Comparison of ENCODE assay signal across 15 mouse cellular contexts in genomic region chr14:103079209-103079977, GRCm38 (mm10). TPM values are rescaled to one million over a fixed set of nuclear protein-coding genes. Genes with fewer than 3 reads are reported as not detected.
A peak's percentile ranks its signal among the peaks of the same experiment; 100 is the strongest.
DNase-seq lines count a peak whose midpoint lies in the region; ATAC-seq and TF ChIP-seq lines count a peak whose summit lies in the region.
"Had no signal": no experiment of that assay in that cellular context is flagged by ENCODE, and none has a peak within 500 bp of the region (broad histone marks: within the 10 kb centered on the region; RNA-seq: fewer than 3 reads in every experiment).

No protein-coding gene starts in this region.

- WGBS in forebrain, postnatal 0 days = 76% methylated on average over 9 of the region's 9 CpGs

- no peak overlapping the region for H3K27ac ChIP-seq in forebrain, postnatal 0 days (ENCODE audit: low read depth, low read length)
- H3K27ac ChIP-seq: limb, embryonic 12.5 days; macrophage had no signal

- H3K4me1 ChIP-seq in forebrain, postnatal 0 days (ENCODE audit: insufficient read depth) = no peaks in the 10 kb centered on the region
- H3K4me1 ChIP-seq: limb, embryonic 12.5 days had no signal

- DNase-seq in cerebellum, postnatal 4 days (ENCODE audit: low spot score in 2 of 2) = no peak
- DNase-seq in left cerebral cortex, postnatal 25 days (ENCODE audit: low spot score in 2 of 2) = peak; percentile 38 to 79
- DNase-seq in left cerebral cortex, postnatal 10 days (ENCODE audit: extremely low spot score in 1 of 2, low spot score in 2 of 2) = no peak
- DNase-seq in cerebellum, adult 11-12 months = peak; percentile 90
- DNase-seq in forebrain, postnatal 0 days = no peak
- DNase-seq in embryo, embryonic 10.5 days (ENCODE audit: low spot score) = no peak
- DNase-seq in lung, adult 18-20 months = no peak
- DNase-seq: heart, adult 18-20 months; heart, postnatal 4 days; thymus, postnatal 4 days had no signal

- no peaks in the 10 kb centered on the region for H3K27me3 ChIP-seq in forebrain, postnatal 0 days (ENCODE audit: insufficient read depth, low read length)
- H3K27me3 ChIP-seq: limb, embryonic 12.5 days had no signal

- H3K36me3 ChIP-seq in forebrain, postnatal 0 days (ENCODE audit: insufficient read depth) = peaks cover 14% of the 10 kb centered on the region; the same call in 1 of the 2 replicates

- peak; percentile 94 for ATAC-seq in cerebellum, adult (ENCODE audit: insufficient number of reproducible peaks, low FRiP score, low TSS enrichment)
- peak; percentile 55 for ATAC-seq in forebrain, postnatal 0 days

- H3K4me3 ChIP-seq in forebrain, postnatal 0 days (ENCODE audit: low read depth, low read length) = no peak overlapping the region
- H3K4me3 ChIP-seq: limb, embryonic 12.5 days; myocyte had no signal

- H3K4me2 ChIP-seq in forebrain, postnatal 0 days (ENCODE audit: low read depth) = no peak overlapping the region
- H3K4me2 ChIP-seq: limb, embryonic 12.5 days had no signal

- intact Hi-C loops in left cerebral cortex, postnatal 25 days (cut with DNase I) = loop anchor here (10.0 kb wide), 2 partner anchors 395 to 605 kb away; no protein-coding TSS in a partner anchor
- intact Hi-C loops in left cerebral cortex, postnatal 10 days (cut with DNase I) = loop anchor here (10.0 kb wide), 1 partner anchor 455 kb away; no protein-coding TSS in a partner anchor

- TF ChIP-seq CTCF in forebrain, postnatal 0 days (IDR thresholded peaks at IDR 0.05; ENCODE audit: low read depth) = no peak

- H3K9me3 ChIP-seq in forebrain, postnatal 0 days (ENCODE audit: low read length) = no peaks in the 10 kb centered on the region
- H3K9me3 ChIP-seq: limb, embryonic 12.5 days had no signal

- H3K9ac ChIP-seq in forebrain, postnatal 0 days = no peak overlapping the region
- H3K9ac ChIP-seq: limb, embryonic 12.5 days had no signal

RNA-seq across cellular contexts. Expression of gene Cln5, which starts 9.4 kb away (rescaled TPM):
- total RNA-seq in left cerebral cortex, postnatal 25 days (2021) = 1 to 10 TPM; 9.2 to 9.8 TPM
- 1 to 10 TPM; 5.9 to 6.0 TPM for total RNA-seq in left cerebral cortex, postnatal 10 days (2021)
- 7.6 and 8.8 TPM in 2 replicates for total RNA-seq in forebrain, postnatal 0 days (2014; rRNA removed)
- polyA plus RNA-seq in forebrain, postnatal 0 days (2015; fragmentation: Nextera tagmentation; extraction: Ambion mirVana) = 7.2 and 9.7 TPM in 2 replicates

RNA-seq across cellular contexts. Expression of gene Fbxl3, which starts 20.0 kb away (rescaled TPM):
- total RNA-seq in left cerebral cortex, postnatal 25 days (2021) = 10 to 100 TPM; 89.1 to 89.7 TPM
- total RNA-seq in left cerebral cortex, postnatal 10 days (2021) = 10 to 100 TPM; 62.5 to 70.3 TPM
- total RNA-seq in forebrain, postnatal 0 days (2014; rRNA removed) = 63.9 and 77.4 TPM in 2 replicates
- 18.0 and 22.7 TPM in 2 replicates for polyA plus RNA-seq in forebrain, postnatal 0 days (2015; fragmentation: Nextera tagmentation; extraction: Ambion mirVana)

RNA-seq across cellular contexts. Expression of gene Acod1, which starts 32.6 kb away (rescaled TPM):
- total RNA-seq in left cerebral cortex, postnatal 25 days (2021) = not detected
- not detected for total RNA-seq in left cerebral cortex, postnatal 10 days (2021)
- 0.08 TPM in 1 of 2 replicates, not detected in the other for total RNA-seq in forebrain, postnatal 0 days (2014; rRNA removed)
- not detected in 2 replicates for polyA plus RNA-seq in forebrain, postnatal 0 days (2015; fragmentation: Nextera tagmentation; extraction: Ambion mirVana)
- total RNA-seq: adrenal gland, postnatal 4 days; heart, adult 18-20 months; heart, postnatal 4 days had no signal
- polyA plus RNA-seq: limb, embryonic 12.5 days; myocyte had no signal

Comparison
In these comparisons a context has a peak if more than half of its experiments do, and no peak if none do; other contexts are left out.
1. DNase-seq: peak in left cerebral cortex, postnatal 25 days (2 of 2) and cerebellum, adult 11-12 months (single experiment); none in cerebellum, postnatal 4 days (0 of 2), left cerebral cortex, postnatal 10 days (0 of 2), forebrain, postnatal 0 days (single experiment), embryo, embryonic 10.5 days (single experiment) and lung, adult 18-20 months (0 of 2).